Mouse (Mus musculus): ENCODE data around the gene Kremen1. TPM values are rescaled to one million over a fixed set of nuclear protein-coding genes. Genes with fewer than 3 reads are reported as not detected.

The Kremen1 gene
- polyA plus RNA-seq, 1 experiment from 2014 or later: 1.6 TPM

DNA sequence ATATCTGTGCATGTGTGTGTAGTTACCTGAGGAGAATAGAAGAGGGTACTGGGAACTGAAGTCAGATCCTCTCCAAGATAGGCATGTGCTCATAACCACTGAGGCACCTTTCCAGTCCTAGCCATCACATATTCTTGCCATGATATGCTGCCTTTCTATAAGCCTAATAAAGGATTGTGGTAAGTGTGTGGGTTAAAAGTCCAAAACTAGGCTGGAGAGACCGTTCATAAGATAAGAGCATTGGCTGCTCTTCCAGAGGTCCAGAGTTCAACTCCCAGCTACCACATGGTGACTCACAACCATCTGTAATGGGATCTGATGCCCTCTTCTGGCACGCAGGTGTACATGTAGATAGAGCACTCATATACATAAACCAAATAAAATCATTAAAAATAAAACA lies 22.6 kb upstream of the Kremen1 start:
- DNase-seq (no peak), ATAC-seq (ENCODE audit: low read depth) (no peak)
- H3K4me1 ChIP-seq (replicated peaks): peaks cover 9% of the 10 kb centered on the region; the same call in 1 of the 2 replicates
- no peak overlapping the region for H3K9ac ChIP-seq
- H3K27ac ChIP-seq: no peak overlapping the region
- no peak overlapping the region for H3K4me2 ChIP-seq
- H3K36me3 ChIP-seq: peaks cover 54% of the 10 kb centered on the region
- no peaks in the 10 kb centered on the region for H3K9me3 ChIP-seq (replicated peaks)
- no peaks in the 10 kb centered on the region for H3K27me3 ChIP-seq
- H3K4me3 ChIP-seq (replicated peaks): no peak overlapping the region
- 68% methylated on average over 2 of the region's 2 CpGs for WGBS (ENCODE audit: insufficient replicate concordance)

DNA sequence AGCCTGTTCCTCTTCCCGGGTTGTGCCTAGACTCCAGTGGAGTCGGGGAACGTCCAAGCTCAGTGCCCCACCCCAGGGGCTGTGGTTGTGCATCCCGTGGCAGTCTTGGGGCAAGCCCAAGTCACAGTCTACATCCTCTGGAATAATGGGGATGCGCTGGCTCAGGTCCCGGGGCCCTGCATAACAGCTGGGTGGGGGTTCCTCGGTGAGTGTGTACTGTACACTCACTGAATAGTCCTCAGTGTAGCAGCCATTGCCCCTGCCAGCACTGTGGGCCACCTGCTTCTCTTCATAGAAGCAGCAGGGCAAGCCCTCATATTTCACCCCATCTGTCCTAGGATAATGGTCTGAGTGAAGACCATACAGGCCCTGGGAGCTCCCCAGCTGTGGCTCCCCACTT lies 19.6 kb upstream of the Kremen1 start:
- Histone ChIP-seq H3K27ac (no peak overlapping the region), H3K9me3 (replicated peaks) (no peaks in the 10 kb centered on the region), H3K36me3 (peaks cover 41% of the 10 kb centered on the region), H3K4me2 (no peak overlapping the region), H3K4me1 (replicated peaks) (peaks cover 9% of the 10 kb centered on the region; the same call in 1 of the 2 replicates), H3K9ac (no peak overlapping the region), H3K27me3 (no peaks in the 10 kb centered on the region), H3K4me3 (replicated peaks) (no peak overlapping the region)
- ATAC-seq (ENCODE audit: low read depth) (no peak), DNase-seq (no peak)
- 79% methylated on average over 7 of the region's 7 CpGs for WGBS (ENCODE audit: insufficient replicate concordance)

DNA sequence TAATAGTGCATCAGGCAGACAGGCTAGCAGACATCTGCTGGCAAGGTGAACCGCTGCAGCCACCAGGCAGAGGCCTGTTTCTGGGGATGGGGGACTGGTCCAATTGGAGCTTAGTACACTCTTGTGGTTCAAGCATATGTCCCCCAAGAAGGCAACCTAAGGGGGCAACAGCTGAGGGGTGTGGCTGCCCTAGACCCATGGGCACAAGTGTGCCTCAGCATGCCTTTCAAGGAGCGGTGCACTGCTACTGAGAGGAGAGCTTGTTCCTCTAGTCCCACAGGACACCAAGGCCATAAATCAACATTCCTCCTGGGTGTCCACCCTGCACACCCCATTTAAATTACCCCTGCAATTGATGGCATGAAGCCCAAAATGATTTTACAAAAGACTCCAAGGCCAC lies 17.1 kb upstream of the Kremen1 start:
- Histone ChIP-seq H3K27ac (no peak overlapping the region), H3K36me3 (peaks cover 30% of the 10 kb centered on the region), H3K9me3 (replicated peaks) (no peaks in the 10 kb centered on the region), H3K4me1 (replicated peaks) (peaks cover 9% of the 10 kb centered on the region; the same call in 1 of the 2 replicates), H3K4me2 (no peak overlapping the region), H3K4me3 (replicated peaks) (no peak overlapping the region), H3K9ac (no peak overlapping the region), H3K27me3 (no peaks in the 10 kb centered on the region)
- 95% methylated on average over 2 of the region's 2 CpGs for WGBS (ENCODE audit: insufficient replicate concordance)
- no peak for DNase-seq
- no peak for ATAC-seq (ENCODE audit: low read depth)

DNA sequence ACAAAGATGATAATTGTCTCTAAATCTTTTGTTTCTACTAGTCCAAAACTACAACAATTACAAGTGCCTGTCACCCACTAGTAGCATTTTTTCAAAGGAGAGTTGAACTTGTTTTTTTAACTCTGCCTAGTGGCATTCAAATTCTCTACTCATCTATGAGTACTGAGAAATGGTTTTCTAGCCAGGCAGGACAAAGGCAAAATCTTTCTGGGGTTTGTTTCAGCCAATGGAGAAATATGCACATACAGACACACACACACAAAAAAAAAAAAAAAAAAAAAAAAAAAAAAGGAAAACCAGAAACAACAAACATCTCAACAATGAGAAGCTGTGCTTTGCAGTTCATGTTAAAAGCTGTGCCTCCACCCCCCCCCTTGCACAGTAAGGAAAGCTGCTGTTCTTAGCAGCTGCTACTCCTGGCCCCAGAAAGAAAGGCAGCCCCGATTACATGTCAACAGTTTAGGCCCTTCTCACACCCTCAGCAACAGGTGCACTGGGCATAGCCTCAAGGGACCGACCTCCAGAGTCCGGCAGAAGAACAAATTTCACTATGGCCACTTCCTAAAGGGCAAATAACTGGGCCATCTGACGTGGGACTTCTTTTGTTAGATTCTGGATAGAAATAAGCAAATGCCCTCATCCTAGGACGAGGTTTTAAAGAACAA lies 16.1 kb upstream of the Kremen1 start:
- Histone ChIP-seq H3K9ac (no peak overlapping the region), H3K27me3 (no peaks in the 10 kb centered on the region), H3K4me3 (replicated peaks) (no peak overlapping the region), H3K36me3 (peaks cover 21% of the 10 kb centered on the region), H3K27ac (no peak overlapping the region), H3K4me1 (replicated peaks) (peaks cover 9% of the 10 kb centered on the region), H3K4me2 (no peak overlapping the region), H3K9me3 (replicated peaks) (no peaks in the 10 kb centered on the region)
- WGBS (ENCODE audit: insufficient replicate concordance): 72% methylated on average over 5 of the region's 5 CpGs
- no peak for DNase-seq
- no peak for ATAC-seq (ENCODE audit: low read depth)

DNA sequence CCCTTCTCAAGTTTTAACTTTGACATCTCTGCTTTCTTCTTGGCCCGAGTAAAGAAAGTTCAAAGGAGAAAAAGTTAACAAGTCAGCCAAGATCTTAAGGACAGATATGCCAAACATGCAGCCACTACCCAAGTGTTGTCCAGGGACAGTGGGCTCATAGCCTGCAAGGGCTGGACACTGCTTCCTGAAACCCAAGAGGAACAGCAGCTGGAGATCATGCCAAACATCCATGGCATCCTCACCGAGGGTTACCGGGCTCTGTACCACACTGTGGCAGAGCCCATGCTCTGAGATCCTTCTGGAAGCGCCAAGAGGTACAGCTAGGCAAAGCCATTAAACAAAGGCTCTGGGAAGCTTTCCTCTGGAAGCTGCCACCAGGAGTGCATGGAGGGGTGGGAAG lies 13.9 kb upstream of the Kremen1 start:
- H3K4me3 ChIP-seq (replicated peaks): no peak overlapping the region
- H3K27ac ChIP-seq: no peak overlapping the region
- no peaks in the 10 kb centered on the region for H3K27me3 ChIP-seq
- no peaks in the 10 kb centered on the region for H3K9me3 ChIP-seq (replicated peaks)
- H3K9ac ChIP-seq: no peak overlapping the region
- H3K4me2 ChIP-seq: no peak overlapping the region
- H3K36me3 ChIP-seq: no peaks in the 10 kb centered on the region
- no peak for DNase-seq
- ATAC-seq (ENCODE audit: low read depth): no peak
- peaks cover 7% of the 10 kb centered on the region for H3K4me1 ChIP-seq (replicated peaks)
- WGBS (ENCODE audit: insufficient replicate concordance): 71% methylated on average over 4 of the region's 4 CpGs

DNA sequence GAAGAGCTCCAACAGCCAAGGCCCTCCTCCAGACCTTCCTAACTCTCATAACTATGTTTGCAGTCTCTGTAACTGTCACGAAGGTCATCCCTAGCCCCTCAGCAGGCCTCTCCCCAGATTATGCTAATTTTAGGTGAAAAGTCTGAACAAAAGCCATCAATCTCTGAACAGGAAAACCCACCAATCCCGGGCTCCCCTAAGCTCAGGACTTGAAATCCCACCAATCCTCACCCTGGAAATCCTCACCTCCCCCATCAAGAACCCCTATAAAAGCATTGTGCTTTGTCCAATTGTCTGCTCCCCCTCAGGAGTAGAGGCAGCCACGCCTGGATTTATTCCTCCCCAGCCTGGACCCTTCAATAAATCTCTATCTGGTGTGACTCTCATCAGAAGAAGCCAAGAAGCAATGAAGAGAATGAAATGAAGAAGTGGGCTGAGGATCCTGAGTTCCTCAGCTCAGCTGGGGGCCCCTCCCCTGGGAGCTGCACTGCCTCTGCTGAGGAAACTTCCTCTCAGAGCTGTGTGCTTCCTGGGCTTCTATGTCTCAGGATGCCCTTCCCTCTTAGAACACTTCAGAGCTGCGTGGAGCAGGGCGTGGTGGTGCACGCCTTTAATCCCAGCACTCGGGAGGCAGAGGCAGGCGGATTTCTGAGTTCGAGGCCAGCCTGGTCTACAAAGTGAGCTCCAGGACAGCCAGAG lies 11.3 kb upstream of the Kremen1 start:
- H3K27me3 ChIP-seq: no peaks in the 10 kb centered on the region
- 33% methylated on average over 9 of the region's 9 CpGs for WGBS (ENCODE audit: insufficient replicate concordance)
- H3K36me3 ChIP-seq: no peaks in the 10 kb centered on the region
- no peak overlapping the region for H3K4me3 ChIP-seq (replicated peaks)
- no peak overlapping the region for H3K9ac ChIP-seq
- no peak overlapping the region for H3K4me2 ChIP-seq
- DNase-seq: no peak
- ATAC-seq (ENCODE audit: low read depth): no peak
- no peaks in the 10 kb centered on the region for H3K9me3 ChIP-seq (replicated peaks)
- no peaks in the 10 kb centered on the region; the same call in 1 of the 2 replicates for H3K4me1 ChIP-seq (replicated peaks)
- no peak overlapping the region for H3K27ac ChIP-seq

DNA sequence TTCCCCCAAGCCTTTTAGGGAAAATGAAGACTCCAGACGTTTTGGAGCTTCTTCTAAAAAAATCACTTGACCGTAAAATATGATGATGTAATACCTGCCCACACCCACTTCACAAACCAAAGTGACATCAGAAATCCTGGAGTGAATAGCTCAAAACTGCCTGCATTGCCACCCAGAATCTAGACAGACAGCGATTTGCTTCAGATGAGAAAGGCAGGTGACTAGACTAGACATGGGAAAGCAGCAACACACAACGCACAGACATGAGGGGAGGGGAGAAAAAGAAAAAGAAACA lies 10.7 kb upstream of the Kremen1 start:
- no peak overlapping the region for H3K27ac ChIP-seq
- no peaks in the 10 kb centered on the region for H3K27me3 ChIP-seq
- ATAC-seq (ENCODE audit: low read depth): no peak
- no peaks in the 10 kb centered on the region for H3K36me3 ChIP-seq
- WGBS (ENCODE audit: insufficient replicate concordance): 56% methylated on average over 4 of the region's 4 CpGs
- no peak overlapping the region for H3K4me2 ChIP-seq
- no peaks in the 10 kb centered on the region; the same call in 1 of the 2 replicates for H3K4me1 ChIP-seq (replicated peaks)
- H3K9ac ChIP-seq: no peak overlapping the region
- no peaks in the 10 kb centered on the region for H3K9me3 ChIP-seq (replicated peaks)
- H3K4me3 ChIP-seq (replicated peaks): no peak overlapping the region
- no peak for DNase-seq

DNA sequence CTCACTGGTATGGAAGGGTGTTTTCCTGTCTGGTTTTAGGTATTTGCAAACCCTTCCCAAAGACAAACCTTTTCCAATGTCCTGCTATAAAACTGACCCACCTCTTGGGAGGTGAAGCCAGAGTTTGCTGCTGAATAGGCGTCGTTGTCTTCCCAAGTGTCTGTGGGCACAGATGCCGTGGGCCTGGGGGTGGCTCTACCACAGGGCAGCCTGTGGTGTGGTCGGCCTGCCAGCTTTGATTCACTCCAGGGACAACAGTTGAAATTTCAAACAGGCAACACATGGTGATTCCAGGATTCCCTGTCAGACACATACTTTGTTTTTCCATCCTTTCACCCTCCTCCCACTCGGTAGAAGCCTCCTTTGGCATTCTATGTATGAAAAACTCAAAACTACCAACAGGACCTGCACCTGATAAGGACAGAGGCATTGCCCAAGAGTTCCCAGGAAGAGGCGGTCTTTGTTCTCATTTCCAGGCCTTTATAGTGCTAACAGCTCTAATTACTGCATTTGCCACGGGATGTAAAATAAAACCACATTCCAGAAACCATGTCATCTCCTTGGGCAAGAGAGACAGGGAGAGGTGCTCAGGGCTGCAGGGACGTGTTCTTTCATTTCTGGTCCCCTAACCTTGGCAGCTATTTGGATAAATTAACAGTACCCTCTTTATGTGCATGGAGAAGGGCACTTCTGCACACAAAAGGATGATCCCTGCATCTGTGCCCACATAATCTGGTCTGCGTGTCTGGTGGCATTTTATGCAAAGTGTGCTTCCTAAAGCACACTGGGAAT lies 10.1 kb upstream of the Kremen1 start:
- H3K27me3 ChIP-seq: no peaks in the 10 kb centered on the region
- no peaks in the 10 kb centered on the region; the same call in 1 of the 2 replicates for H3K4me1 ChIP-seq (replicated peaks)
- no peaks in the 10 kb centered on the region for H3K36me3 ChIP-seq
- H3K9ac ChIP-seq: no peak overlapping the region
- DNase-seq (no peak), ATAC-seq (ENCODE audit: low read depth) (no peak)
- 58% methylated on average over 9 of the region's 9 CpGs for WGBS (ENCODE audit: insufficient replicate concordance)
- no peak overlapping the region for H3K27ac ChIP-seq
- H3K4me3 ChIP-seq (replicated peaks): no peak overlapping the region
- H3K4me2 ChIP-seq: no peak overlapping the region
- H3K9me3 ChIP-seq (replicated peaks): no peaks in the 10 kb centered on the region

DNA sequence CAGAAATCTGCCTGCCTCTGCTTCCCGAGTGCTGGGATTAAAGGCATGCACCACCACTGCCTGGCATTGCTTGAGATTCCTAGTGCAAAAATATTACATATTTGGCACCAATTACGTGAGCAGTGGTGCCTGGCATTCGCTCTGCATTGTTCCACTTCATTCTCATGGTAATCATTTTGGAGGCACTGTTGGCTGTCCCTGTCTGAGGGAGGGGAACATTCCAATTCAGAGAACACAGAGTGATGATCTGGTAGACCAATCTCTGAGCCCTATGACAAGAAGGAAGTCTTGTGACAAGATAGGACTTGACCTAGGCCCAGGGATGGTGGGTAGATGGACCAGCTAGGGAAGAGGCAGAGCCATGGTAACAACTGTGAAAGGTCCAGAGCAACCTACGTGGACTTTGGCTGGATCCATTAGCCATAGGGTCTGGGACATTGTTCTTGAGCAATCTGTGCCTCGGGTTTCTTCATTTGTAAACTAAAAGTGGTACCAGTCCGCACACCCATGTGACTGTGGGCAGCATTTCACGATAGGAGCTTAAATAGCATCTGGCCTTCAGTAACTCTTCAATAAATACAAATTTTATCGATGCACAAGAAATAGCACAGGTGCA lies 8.6 kb upstream of the Kremen1 start:
- H3K27ac ChIP-seq: no peak overlapping the region
- H3K27me3 ChIP-seq: no peaks in the 10 kb centered on the region
- DNase-seq (no peak), ATAC-seq (ENCODE audit: low read depth) (no peak; the same call in 1 of the 2 replicates)
- H3K4me2 ChIP-seq: no peak overlapping the region
- no peaks in the 10 kb centered on the region; the same call in 1 of the 2 replicates for H3K4me1 ChIP-seq (replicated peaks)
- no peak overlapping the region for H3K4me3 ChIP-seq (replicated peaks)
- no peaks in the 10 kb centered on the region for H3K9me3 ChIP-seq (replicated peaks)
- no peaks in the 10 kb centered on the region for H3K36me3 ChIP-seq
- 61% methylated on average over 8 of the region's 8 CpGs for WGBS (ENCODE audit: insufficient replicate concordance)
- no peak overlapping the region for H3K9ac ChIP-seq

DNA sequence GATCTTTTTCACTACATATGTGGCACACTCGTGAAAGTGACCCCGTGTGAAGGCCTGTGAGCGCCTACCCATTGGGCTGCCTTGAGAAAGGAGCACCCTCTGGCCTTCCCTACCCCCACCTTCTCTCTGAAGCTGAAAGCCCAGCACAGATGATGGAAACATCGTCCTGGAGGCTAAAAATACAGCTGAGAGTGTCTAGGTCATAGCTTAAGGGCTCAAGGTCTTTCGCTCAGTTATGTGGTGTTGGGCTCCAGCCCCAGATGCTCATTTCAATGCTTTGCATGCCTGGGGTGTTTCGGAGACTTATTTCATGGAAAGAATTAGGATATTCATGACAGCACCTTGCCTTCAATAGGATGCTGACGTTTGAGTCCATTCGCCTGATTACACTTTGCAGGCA lies 4.4 kb upstream of the Kremen1 start:
- no peak overlapping the region for H3K9ac ChIP-seq
- no peak overlapping the region for H3K4me3 ChIP-seq (replicated peaks)
- WGBS (ENCODE audit: insufficient replicate concordance): 62% methylated on average over 8 of the region's 8 CpGs
- no peak overlapping the region for H3K4me2 ChIP-seq
- H3K27me3 ChIP-seq: peaks cover 11% of the 10 kb centered on the region
- DNase-seq: no peak
- no peaks in the 10 kb centered on the region for H3K9me3 ChIP-seq (replicated peaks)
- H3K4me1 ChIP-seq (replicated peaks): peaks cover 18% of the 10 kb centered on the region
- no peak for ATAC-seq (ENCODE audit: low read depth)
- no peaks in the 10 kb centered on the region for H3K36me3 ChIP-seq
- H3K27ac ChIP-seq: no peak overlapping the region

DNA sequence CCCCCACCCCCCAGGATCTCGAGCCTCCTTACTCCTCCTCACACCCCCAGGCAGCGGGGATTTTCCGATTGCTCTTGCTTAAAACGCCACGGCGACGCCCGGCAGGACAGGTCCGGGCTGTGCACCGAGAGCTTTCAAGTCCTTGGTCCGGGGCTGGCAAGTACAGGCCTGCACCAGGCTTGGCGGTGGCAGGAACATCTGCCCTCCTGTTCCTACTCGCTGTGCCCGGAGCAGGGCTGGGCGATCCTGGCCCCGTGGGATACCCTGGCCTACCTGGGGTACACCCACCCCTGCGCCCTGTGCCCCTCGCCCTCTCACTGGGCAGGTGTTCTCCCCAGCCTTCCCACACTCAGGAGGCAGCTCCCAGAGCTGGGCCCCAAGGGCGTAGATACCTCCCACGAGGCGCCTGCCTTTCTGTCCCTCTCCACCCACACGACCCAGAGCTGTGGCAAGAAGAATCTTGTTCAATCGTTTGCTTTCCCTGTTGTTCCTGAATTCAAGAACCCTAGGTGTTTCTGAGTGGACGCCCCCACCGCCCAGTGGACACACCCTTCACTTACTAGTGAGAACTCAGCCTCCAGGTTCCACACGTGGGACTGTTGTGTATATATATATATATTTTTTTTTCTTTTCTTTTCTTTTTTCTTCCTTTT lies 1.8 kb upstream of the Kremen1 start:
- no peaks in the 10 kb centered on the region for H3K9me3 ChIP-seq (replicated peaks)
- H3K4me2 ChIP-seq: no peak overlapping the region
- H3K4me3 ChIP-seq (replicated peaks): no peak overlapping the region
- no peaks in the 10 kb centered on the region for H3K36me3 ChIP-seq
- peaks cover 20% of the 10 kb centered on the region for H3K4me1 ChIP-seq (replicated peaks)
- no peak for DNase-seq
- no peak overlapping the region for H3K27ac ChIP-seq
- peaks cover 34% of the 10 kb centered on the region for H3K27me3 ChIP-seq
- ATAC-seq (ENCODE audit: low read depth): no peak
- 62% methylated on average over 26 of the region's 26 CpGs for WGBS (ENCODE audit: insufficient replicate concordance)
- no peak overlapping the region for H3K9ac ChIP-seq
